Mouse (Mus musculus) left cerebral cortex, postnatal 25 days (tissue): ENCODE measurements at regions not wholly inside any gene's neighbourhood (a gene's known extent, or its start where the extent isn't known, plus 50 kb on each side); places are given as distances from the start of the nearest gene placed in this dataset.
A peak's percentile ranks its signal among the peaks of the same experiment; 100 is the strongest.

Experiments used
- DNase-seq, 2 experiments: peaks; one replicate each; pipeline ENCODE4 v3.0.0; 2022; ENCODE audit warnings: low spot score in 2 of 2, mixed read lengths in 1 of 2
- intact Hi-C: fragments of 180-260 bp; cut with DNase I; formaldehyde crosslinking; loops from one replicate; pipeline ENCODE4 v1.15.1; 2025

DNA sequence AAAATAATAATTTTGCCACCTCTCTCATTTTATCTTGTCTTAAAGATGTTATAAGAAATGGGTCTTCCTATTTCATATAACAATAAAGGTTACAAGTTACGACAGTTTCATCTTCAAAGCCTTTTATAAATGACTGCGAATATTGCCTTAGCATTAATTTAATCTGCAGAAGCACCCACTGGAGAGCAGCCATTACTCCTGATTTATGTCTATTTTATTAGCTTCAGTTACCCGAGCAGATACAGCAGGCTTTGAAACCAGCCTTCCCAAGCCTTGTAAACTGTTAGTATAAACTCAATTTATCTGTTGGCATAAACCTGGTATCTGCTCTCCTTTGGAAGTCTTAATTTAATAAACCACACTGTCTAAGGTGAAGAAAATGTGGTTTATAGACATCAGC is 2851.6 kb upstream of the Gm6569 start:
- intact Hi-C loops = no loop called here
- no peak for DNase-seq

- intact Hi-C loops = no loop called here
- no peak for DNase-seq
Measured at GRCm38 (mm10) chr15:70987973-70988570, 2846.3 kb upstream of the Gm6569 start.

- no peak for DNase-seq
- intact Hi-C loops = no loop called here
Measured at GRCm38 (mm10) chr15:70993397-70993796, 2841.0 kb upstream of the Gm6569 start.

- intact Hi-C loops = no loop called here
- no peak for DNase-seq
Measured at GRCm38 (mm10) chr15:71010362-71010761, 2824.0 kb upstream of the Gm6569 start.

- intact Hi-C loops = no loop called here
Measured at GRCm38 (mm10) chr15:71010773-71011172, 2823.6 kb upstream of the Gm6569 start.

GRCm38 (mm10) chr15:71054251-71054852 is 2780.0 kb upstream of the Gm6569 start:
- intact Hi-C loops = no loop called here
- no peak for DNase-seq

More at GRCm38 (mm10) chr15:71010773-71011172, 2823.6 kb upstream of the Gm6569 start:
- DNase-seq = no peak

DNA sequence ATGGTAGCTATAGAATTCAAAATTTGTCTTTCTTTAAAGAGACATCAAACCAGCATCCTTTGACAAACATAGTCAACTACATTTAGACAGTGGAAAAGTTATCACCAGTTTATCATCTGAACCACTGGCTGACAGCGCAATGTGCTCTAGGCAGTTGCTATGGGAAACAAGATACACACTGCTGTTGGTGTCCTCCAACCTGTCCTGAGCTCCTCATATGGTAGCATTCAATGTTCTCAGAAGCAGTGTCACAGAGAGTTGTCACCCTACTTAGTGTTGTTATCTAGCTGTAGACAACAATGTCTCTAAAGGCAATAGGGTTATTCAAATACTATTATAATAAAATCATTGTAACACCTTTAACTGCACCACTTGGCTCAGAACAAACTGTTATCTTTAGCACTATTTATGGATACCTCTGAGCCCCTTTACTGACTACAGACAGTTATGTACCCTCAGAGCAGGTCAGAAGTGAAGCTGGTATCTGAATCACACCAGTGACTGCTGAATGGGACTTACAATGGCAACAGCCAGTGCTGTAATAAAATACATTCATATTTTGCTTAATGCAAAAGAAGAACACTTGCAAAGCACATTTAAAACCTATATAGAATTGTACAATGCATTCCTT is 2747.9 kb upstream of the Gm6569 start:
- intact Hi-C loops = no loop called here
- DNase-seq = no peak

DNA sequence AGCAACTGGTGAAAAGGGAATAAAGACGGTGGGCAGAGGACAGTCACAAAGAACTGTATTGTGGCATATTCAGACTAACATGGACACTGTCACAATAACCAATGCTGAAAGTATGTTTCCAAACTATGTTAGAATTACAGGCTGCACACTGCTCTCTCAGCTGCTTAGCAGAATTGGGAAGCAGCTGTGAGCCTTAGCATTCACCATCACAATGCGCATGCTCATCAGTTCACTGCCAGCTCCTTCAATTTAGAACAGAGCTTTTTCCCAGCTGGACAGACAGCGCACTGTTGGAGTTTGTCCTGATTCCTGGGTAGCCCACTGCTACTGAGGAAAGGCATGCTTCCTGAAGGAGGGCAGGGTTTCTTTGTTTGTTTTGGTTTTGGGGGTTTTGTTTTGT is 2735.2 kb upstream of the Gm6569 start:
- intact Hi-C loops = no loop called here
- peak in 1 of 2 experiments; percentile 36 for DNase-seq

GRCm38 (mm10) chr15:71129802-71130201 is 2704.6 kb upstream of the Gm6569 start:
- intact Hi-C loops = no loop called here
- no peak for DNase-seq

GRCm38 (mm10) chr15:71157680-71158079 is 2676.7 kb upstream of the Gm6569 start:
- DNase-seq = no peak
- intact Hi-C loops = no loop called here

DNA sequence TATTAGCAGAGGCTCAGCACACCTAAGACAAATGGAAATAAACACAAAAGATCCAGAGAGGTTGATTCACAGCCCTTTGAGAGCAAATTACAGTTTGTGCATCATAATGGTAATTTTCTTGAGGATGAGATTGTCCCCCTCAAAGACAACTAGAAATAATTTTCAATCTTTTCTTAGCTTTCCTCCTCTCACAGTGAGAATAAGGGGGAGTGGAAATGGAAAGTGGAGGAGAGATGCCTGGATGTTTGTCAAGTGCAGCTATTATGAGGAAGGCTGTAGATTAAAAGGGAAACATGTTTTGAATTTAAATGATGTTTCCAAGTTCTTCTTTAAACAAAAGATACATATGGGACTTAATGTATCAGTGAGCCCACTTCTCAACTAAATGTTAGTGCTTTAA is 2672.3 kb upstream of the Gm6569 start:
- intact Hi-C loops = no loop called here
- peak in 1 of 2 experiments; percentile 51 for DNase-seq

DNA sequence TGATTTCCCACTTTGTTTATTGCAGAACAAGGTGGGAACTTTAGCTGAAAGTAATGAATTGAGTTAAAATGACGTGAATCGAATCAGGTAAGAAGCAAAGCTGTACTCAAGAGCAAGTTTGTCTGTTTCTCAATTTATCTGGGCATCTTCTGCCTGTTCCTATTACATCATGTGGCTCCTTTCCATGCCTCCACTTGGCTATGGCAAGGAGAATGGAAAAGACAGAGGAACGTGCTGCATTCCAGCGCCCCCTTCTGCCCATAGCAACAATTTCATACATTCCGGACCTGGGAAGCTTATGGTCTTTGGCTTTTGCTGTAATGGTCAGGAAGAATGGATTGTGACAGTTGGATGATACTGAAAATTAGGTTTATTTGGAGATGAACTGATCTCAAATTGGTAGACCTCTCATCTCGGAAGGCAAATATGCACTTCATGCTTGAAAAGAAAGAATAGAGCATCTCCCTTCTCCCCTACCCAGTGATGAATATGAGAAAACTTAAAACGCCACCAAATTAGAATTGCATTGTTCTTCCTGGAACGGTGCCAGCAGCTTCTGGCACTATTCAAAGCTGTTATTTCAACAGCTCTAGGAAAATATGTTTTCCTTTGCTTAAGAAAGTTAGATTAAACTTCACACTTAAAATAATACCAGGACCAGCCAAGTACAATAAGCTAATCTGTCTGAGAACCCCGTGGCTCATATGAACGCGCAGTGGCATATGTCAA is 2639.2 kb upstream of the Gm6569 start:
- DNase-seq = peak; percentile 57 to 82
- intact Hi-C loops = no loop called here

DNA sequence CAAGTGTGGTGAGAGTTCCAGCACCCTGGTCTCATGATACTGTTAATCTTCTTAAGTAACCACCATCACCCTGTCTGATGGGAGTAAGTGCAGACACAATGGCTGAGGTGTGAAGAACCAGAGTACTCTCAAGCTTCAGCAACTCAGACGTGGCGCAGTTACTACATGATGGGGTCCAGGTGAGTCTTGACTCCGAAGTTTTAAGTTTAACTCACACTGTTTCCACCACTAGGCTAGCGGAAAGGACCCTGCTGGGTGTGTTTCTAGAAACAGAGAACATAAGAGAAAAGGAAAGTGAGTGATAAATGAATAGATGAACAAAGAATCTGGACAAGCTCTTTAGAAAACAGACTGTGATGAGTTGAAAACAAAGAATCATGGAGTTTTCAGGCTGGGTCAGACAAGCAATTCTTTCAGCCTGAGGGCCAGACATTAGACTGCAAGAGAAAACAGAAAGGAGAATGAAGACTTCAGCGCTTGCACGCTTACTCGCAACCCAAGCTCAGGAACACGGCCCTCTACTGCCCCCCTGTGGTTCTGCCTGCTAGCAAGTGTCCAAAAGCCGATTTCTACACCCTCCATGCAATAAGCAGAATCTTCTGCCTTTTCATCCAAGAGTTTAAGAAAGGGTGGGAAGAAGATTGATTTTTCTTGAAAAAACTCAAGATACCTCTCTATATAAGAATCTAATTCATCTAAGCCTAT is 2593.6 kb upstream of the Gm6569 start:
- intact Hi-C loops = loop anchor here (5.0 kb wide), 2 partner anchors 137 to 303 kb away; no protein-coding TSS in a partner anchor

DNA sequence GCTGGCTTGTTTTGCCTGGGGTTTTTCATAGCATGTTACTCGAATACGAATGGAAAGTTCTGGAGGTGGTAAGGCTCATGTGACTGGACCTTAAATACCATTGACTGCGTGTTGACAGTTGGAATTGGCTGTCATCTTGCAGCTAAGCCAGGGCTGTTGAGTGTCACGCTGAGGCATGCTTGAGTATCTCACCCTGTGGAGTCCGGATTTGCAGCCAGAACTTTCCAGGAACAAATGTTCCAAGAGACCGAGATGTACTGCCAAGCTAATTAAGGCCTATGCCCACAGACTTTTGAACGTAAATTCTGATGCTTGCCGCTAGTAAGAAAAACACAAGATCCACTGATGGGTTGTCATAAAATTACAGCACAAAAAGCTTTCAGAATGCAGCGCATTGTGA is 2590.8 kb upstream of the Gm6569 start:
- intact Hi-C loops = loop anchor here (5.0 kb wide), 2 partner anchors 134 to 306 kb away; no protein-coding TSS in a partner anchor

More for the DNA sequence above, 2593.6 kb upstream of the Gm6569 start:
- peak; percentile 87 to 94 for DNase-seq

GRCm38 (mm10) chr15:71275876-71276565 is 2558.3 kb upstream of the Gm6569 start:
- DNase-seq = no peak
- intact Hi-C loops = no loop called here

More for the DNA sequence above, 2590.8 kb upstream of the Gm6569 start:
- DNase-seq = peak; percentile 48 to 73

DNA sequence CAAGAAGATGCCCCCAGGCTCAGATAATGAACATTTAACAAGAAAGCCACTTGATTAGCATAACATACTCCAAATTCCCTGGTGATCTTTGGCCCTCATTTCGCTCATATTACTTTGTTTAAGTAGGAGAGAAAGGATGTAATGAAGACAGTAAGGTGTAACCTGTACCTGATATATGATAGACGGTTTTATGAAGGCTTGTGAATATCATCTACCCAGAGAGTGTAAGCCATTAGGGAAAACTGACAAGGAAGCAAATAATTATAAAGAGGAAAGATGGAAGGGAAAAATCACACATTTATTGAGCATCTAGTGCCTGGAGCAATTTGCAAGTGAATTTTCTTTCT is 2557.8 kb upstream of the Gm6569 start:
- no peak for DNase-seq
- intact Hi-C loops = no loop called here

DNA sequence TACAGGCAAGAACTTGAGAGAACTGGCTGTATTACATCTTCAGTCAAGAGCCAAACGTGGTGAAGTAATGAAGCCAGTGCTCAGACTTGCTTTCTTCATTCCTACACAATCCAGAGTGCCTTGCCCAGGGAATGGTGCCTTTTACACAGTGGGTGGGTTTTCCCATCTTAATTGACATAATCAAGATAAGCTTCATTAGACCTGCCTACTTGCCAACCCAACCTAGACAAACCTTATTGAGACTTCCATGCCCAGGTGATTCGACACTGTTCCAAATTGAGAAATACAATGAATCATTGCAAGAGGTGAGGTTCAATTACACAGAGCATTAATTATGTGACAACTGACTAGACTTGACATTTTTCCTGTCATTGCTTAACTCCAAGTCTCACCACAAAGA is 2557.0 kb upstream of the Gm6569 start:
- DNase-seq = no peak
- intact Hi-C loops = no loop called here

- intact Hi-C loops = no loop called here
- peak in 1 of 2 experiments; percentile 19 for DNase-seq
Measured at GRCm38 (mm10) chr15:71283775-71284174, 2550.6 kb upstream of the Gm6569 start.

GRCm38 (mm10) chr15:71302541-71302940 is 2531.8 kb upstream of the Gm6569 start:
- no peak for DNase-seq
- intact Hi-C loops = no loop called here
